Mouse (Mus musculus) CH12.LX (cell line): ENCODE results near the gene Olfr1333. TPM values are rescaled to one million over a fixed set of nuclear protein-coding genes. Genes with fewer than 3 reads are reported as not detected.

ENCODE experiments used
- DNase-seq: peaks from one replicate; pipeline ENCODE4 v3.0.0-alpha.2; 2013; ENCODE audit errors: extremely low read depth
- H3K27ac ChIP-seq: 2 replicates; pipeline ENCODE4 v1.5.1; 2012; ENCODE audit warnings: low read depth, mild to moderate bottlenecking, control low read depth, moderate library complexity; ENCODE audit not compliant: insufficient read depth
- H3K27me3 ChIP-seq: replicated peaks from 2 replicates; pipeline ENCODE3; 2012; ENCODE audit warnings: inconsistent platforms
- H3K36me3 ChIP-seq, 2 experiments: replicated peaks in 1 of 2; 2 replicates each; pipeline versions ENCODE3 to v1.6.1; 2012; ENCODE audit warnings: inconsistent platforms in 1 of 2, low read length in 1 of 2, mild to moderate bottlenecking in 1 of 2, mixed read lengths in 1 of 2, moderate library complexity in 1 of 2; ENCODE audit not compliant: control insufficient read depth in 1 of 2, insufficient read depth in 1 of 2
- H3K4me1 ChIP-seq, 2 experiments: 2 replicates each; pipeline ENCODE4 v1.6.1; 2012; ENCODE audit warnings: inconsistent platforms in 1 of 2, moderate library complexity in 1 of 2; ENCODE audit not compliant: insufficient read depth in 2 of 2, control insufficient read depth in 1 of 2
- H3K4me2 ChIP-seq: 2 replicates; pipeline ENCODE4 v1.6.1; 2012; ENCODE audit warnings: low read depth, mild to moderate bottlenecking, control low read depth; ENCODE audit not compliant: poor library complexity, insufficient read depth, severe bottlenecking
- H3K4me3 ChIP-seq, 3 experiments: fragments of 150-350 bp in 1 of 3; sonication (generic) in 1 of 3; replicated peaks in 1 of 3; 2 replicates each; pipeline versions ENCODE3 to v1.5.1; 2011 to 2012; ENCODE audit warnings: low read depth in 2 of 3, low read length in 2 of 3, mild to moderate bottlenecking in 2 of 3, moderate library complexity in 2 of 3, control low read depth in 1 of 3, improper control_type of control experiment in 1 of 3, inconsistent platforms in 1 of 3, mixed read lengths in 1 of 3; ENCODE audit not compliant: poor library complexity in 1 of 3
- H3K79me2 ChIP-seq: replicated peaks from 2 replicates; pipeline ENCODE4 v1.6.1; 2012; ENCODE audit warnings: mild to moderate bottlenecking, moderate library complexity; ENCODE audit not compliant: control insufficient read depth, poor library complexity, insufficient read depth, severe bottlenecking; ENCODE audit errors: extremely low read depth
- H3K9ac ChIP-seq: 2 replicates; pipeline ENCODE4 v1.6.1; 2012; ENCODE audit warnings: low read depth, mild to moderate bottlenecking, control low read depth, moderate library complexity; ENCODE audit not compliant: insufficient read depth
- H3K9me3 ChIP-seq: replicated peaks from 2 replicates; pipeline ENCODE3; 2012; ENCODE audit warnings: low read length, inconsistent platforms, mixed read lengths
- CHD2 ChIP-seq: IDR thresholded peaks from 2 replicates; pipeline ENCODE4 v1.6.1; 2011; ENCODE audit warnings: low read length, improper control_type of control experiment
- E2F4 ChIP-seq: IDR thresholded peaks from 2 replicates; pipeline ENCODE4 v1.6.1; 2011; ENCODE audit warnings: low read depth, low read length, improper control_type of control experiment; ENCODE audit not compliant: insufficient replicate concordance
- ELF1 ChIP-seq: IDR thresholded peaks from 2 replicates; pipeline ENCODE4 v1.6.1; 2014; ENCODE audit warnings: low read depth, mild to moderate bottlenecking, inconsistent platforms, low read length, improper control_type of control experiment
- EP300 ChIP-seq: IDR thresholded peaks from 2 replicates; pipeline ENCODE4 v1.6.1; 2011; ENCODE audit warnings: low read length, improper control_type of control experiment
- ETS1 ChIP-seq: conservative IDR thresholded peaks from 2 replicates; pipeline ENCODE4 v1.6.1; 2012; ENCODE audit warnings: low read depth, mild to moderate bottlenecking, inconsistent platforms, low read length, improper control_type of control experiment, moderate library complexity
- GABPA ChIP-seq: IDR thresholded peaks from 2 replicates; pipeline ENCODE4 v1.6.1; 2012; ENCODE audit warnings: low read depth, low read length, improper control_type of control experiment, inconsistent platforms; ENCODE audit not compliant: insufficient replicate concordance
- HCFC1 ChIP-seq: IDR thresholded peaks from 2 replicates; pipeline ENCODE4 v1.6.1; 2012; ENCODE audit warnings: low read depth, mild to moderate bottlenecking, inconsistent platforms, low read length, improper control_type of control experiment
- IRF4 ChIP-seq: IDR thresholded peaks from 2 replicates; pipeline ENCODE4 v1.6.1; 2014; ENCODE audit warnings: low read depth, mild to moderate bottlenecking, inconsistent platforms, low read length, improper control_type of control experiment
- JUN ChIP-seq: IDR thresholded peaks from 2 replicates; pipeline ENCODE4 v1.6.1; 2011; ENCODE audit warnings: low read depth, mild to moderate bottlenecking, low read length, improper control_type of control experiment, moderate library complexity; ENCODE audit not compliant: insufficient read depth
- JUND ChIP-seq: conservative IDR thresholded peaks from 2 replicates; pipeline ENCODE4 v1.6.1; 2011; ENCODE audit warnings: low read depth, low read length, improper control_type of control experiment
- KAT2A ChIP-seq: IDR thresholded peaks from 2 replicates; pipeline ENCODE4 v1.6.1; 2012; ENCODE audit warnings: low read length, improper control_type of control experiment, inconsistent platforms; ENCODE audit not compliant: insufficient replicate concordance
- MAX ChIP-seq: IDR thresholded peaks from 2 replicates; pipeline ENCODE4 v1.6.1; 2011; ENCODE audit warnings: low read length, improper control_type of control experiment
- MAZ ChIP-seq: IDR thresholded peaks from 2 replicates; pipeline ENCODE4 v1.6.1; 2012; ENCODE audit warnings: low read depth, mild to moderate bottlenecking, inconsistent platforms, low read length, improper control_type of control experiment, moderate library complexity
- MEF2A ChIP-seq: IDR thresholded peaks from 2 replicates; pipeline ENCODE4 v1.6.1; 2014; ENCODE audit warnings: low read depth, mild to moderate bottlenecking, inconsistent platforms, low read length, improper control_type of control experiment, borderline replicate concordance
- MXI1 ChIP-seq: IDR thresholded peaks from 2 replicates; pipeline ENCODE4 v1.6.1; 2011; ENCODE audit warnings: mild to moderate bottlenecking, low read depth, low read length, improper control_type of control experiment
- NELFE ChIP-seq: IDR thresholded peaks from 2 replicates; pipeline ENCODE4 v1.6.1; 2011; ENCODE audit warnings: low read depth, low read length, improper control_type of control experiment
- PAX5 ChIP-seq: IDR thresholded peaks from 2 replicates; pipeline ENCODE4 v1.6.1; 2012; ENCODE audit warnings: low read length, inconsistent platforms, mixed read lengths
- POLR2A ChIP-seq: IDR thresholded peaks from 2 replicates; pipeline ENCODE4 v1.6.1; 2011; ENCODE audit warnings: low read depth, mild to moderate bottlenecking, improper control_type of control experiment, low read length
- RAD21 ChIP-seq: IDR thresholded peaks from 2 replicates; pipeline ENCODE4 v1.6.1; 2011; ENCODE audit warnings: low read depth, mild to moderate bottlenecking, low read length, improper control_type of control experiment, moderate library complexity
- RCOR1 ChIP-seq: conservative IDR thresholded peaks from 2 replicates; pipeline ENCODE4 v1.6.1; 2012; ENCODE audit warnings: low read depth, mild to moderate bottlenecking, inconsistent platforms, low read length, improper control_type of control experiment
- SIN3A ChIP-seq: IDR thresholded peaks from 2 replicates; pipeline ENCODE4 v1.6.1; 2012; ENCODE audit warnings: low read length, improper control_type of control experiment, inconsistent platforms
- TCF12 ChIP-seq: IDR thresholded peaks from 2 replicates; pipeline ENCODE4 v1.6.1; 2014; ENCODE audit warnings: low read depth, mild to moderate bottlenecking, inconsistent platforms, low read length, improper control_type of control experiment
- ZC3H11A ChIP-seq: IDR thresholded peaks from 2 replicates; pipeline ENCODE4 v1.6.1; 2012; ENCODE audit warnings: low read depth, mild to moderate bottlenecking, inconsistent platforms, low read length, improper control_type of control experiment
- ZKSCAN1 ChIP-seq: IDR thresholded peaks from 2 replicates; pipeline ENCODE4 v1.6.1; 2012; ENCODE audit warnings: low read depth, inconsistent platforms, low read length, improper control_type of control experiment, borderline replicate concordance
- dilution Hi-C: fragments of 300-500 bp; cut with MboI; formaldehyde crosslinking; loops from 2 replicates; pipeline ENCODE4 v1.14.3; 2020; ENCODE audit warnings: low sequenced_read_pairs; ENCODE audit not compliant: extremely low pct_unique_long_range_greater_than_20kb, extremely low pct_ligation_motif_present
- in situ Hi-C: fragments of 300-500 bp; cut with MboI; formaldehyde crosslinking; loops from 3 replicates; pipeline ENCODE4 v1.14.3; 2019; ENCODE audit warnings: low sequenced_read_pairs, low pct_ligation_motif_present, low pct_unique_long_range_greater_than_20kb, mixed read lengths
- polyA plus RNA-seq: library from polyadenylated mRNA; unstranded; fragments of >175 nt; gene quantifications from 2 replicates; pipeline ENCODE4 v1.2.1, GENCODE M21; 2012; ENCODE audit warnings: low read depth; ENCODE audit not compliant: insufficient read length
- total RNA-seq, 2 experiments: library from RNA; depleted of rRNA; stranded (reverse); fragments of 300-350 nt in 1 of 2; fragments of >200 nt in 1 of 2; gene quantifications; 2 replicates each; pipeline ENCODE4 v1.2.3; 2012 to 2014

The Olfr1333 gene
- total RNA-seq (2012; rRNA removed) (not detected in 2 replicates), total RNA-seq (2014; rRNA removed) (not detected in 2 replicates), polyA plus RNA-seq (not detected in 2 replicates)

DNA sequence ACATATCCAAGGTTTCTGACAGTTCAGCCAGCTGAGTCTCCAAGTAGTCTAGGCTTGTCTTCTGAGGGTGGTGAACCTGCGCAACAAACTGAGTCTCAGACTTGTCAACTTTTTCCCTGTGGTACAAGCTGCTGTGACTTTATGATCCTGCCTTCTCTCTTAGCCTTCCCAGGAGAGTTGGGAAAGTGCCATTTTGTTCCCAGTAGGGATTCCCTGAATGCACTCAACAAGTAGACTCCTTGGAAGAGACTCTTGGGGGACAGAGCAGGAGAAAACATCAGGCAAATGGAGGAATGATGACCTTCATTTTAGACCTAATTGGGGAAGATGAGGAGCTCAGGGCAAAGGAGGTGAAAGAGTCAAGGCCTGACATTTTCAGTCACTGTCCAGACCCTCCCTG, at the start of gene Olfr1333:
TSS of gene Olfr1333 (minus strand) at position 101 of the 400 bp plus-strand sequence.
- Histone ChIP-seq H3K4me2 (no peak within 1 kb of the TSS), H3K9ac (no peak within 1 kb of the TSS), H3K9me3 (no peaks in the 10 kb centered on the region), H3K79me2 (no peaks in the 10 kb centered on the region), H3K27me3 (peaks cover 28% of the 10 kb centered on the region), H3K27ac (no peak within 1 kb of the TSS), H3K36me3 (no peaks in the 10 kb centered on the region), H3K4me1 (no peaks in the 10 kb centered on the region), H3K4me3 (no peak within 1 kb of the TSS)
- no peak for TF ChIP-seq TCF12
- TF ChIP-seq MAZ: no peak
- TF ChIP-seq JUN: no peak
- TF ChIP-seq KAT2A: no peak
- no peak for TF ChIP-seq SIN3A
- TF ChIP-seq ETS1: no peak
- no peak for TF ChIP-seq ELF1
- TF ChIP-seq ZC3H11A: no peak
- no peak for TF ChIP-seq MXI1
- TF ChIP-seq MEF2A: no peak
- TF ChIP-seq NELFE: no peak
- no peak for TF ChIP-seq MAX
- no peak for TF ChIP-seq CHD2
- no peak for TF ChIP-seq JUND
- TF ChIP-seq RAD21: no peak
- in situ Hi-C loops: no loop called here
- no peak for DNase-seq
- dilution Hi-C loops: no loop called here

DNA sequence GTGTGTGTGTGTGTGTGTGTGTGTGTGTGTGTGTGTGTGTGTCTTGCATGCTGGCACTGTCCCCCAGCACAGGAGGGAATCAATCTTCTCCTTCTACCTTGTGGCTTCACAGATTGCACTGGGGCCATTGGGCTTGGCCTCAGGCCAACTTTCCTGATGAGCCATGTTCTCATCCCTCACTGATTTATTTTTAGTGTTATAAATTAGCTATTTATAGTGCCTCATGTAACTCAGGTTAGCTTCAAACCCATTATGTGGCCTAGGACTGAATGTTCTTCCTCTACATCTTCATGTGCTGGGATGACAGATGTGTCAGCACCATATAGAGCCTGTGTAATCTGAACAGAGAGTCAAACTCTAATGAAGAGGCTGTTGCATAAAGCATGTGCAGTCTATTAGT, 31.5 kb upstream of the Olfr1333 start:
- TF ChIP-seq NELFE (no peak), HCFC1 (no peak), IRF4 (no peak), ZC3H11A (no peak), TCF12 (no peak), RCOR1 (no peak), ETS1 (no peak), POLR2A (no peak), PAX5 (no peak), JUND (no peak), ZKSCAN1 (no peak), EP300 (no peak), E2F4 (no peak), GABPA (no peak)
- no peaks in the 10 kb centered on the region for H3K27me3 ChIP-seq
- H3K4me1 ChIP-seq: no peaks in the 10 kb centered on the region
- no peak overlapping the region for H3K4me2 ChIP-seq
- no peak overlapping the region; the same call in 1 of the 2 replicates for H3K27ac ChIP-seq
- no peaks in the 10 kb centered on the region for H3K9me3 ChIP-seq
- no peak overlapping the region for H3K9ac ChIP-seq
- H3K36me3 ChIP-seq: no peaks in the 10 kb centered on the region
- H3K79me2 ChIP-seq: no peaks in the 10 kb centered on the region
- H3K4me3 ChIP-seq: no peak overlapping the region
- dilution Hi-C loops (no loop called here), in situ Hi-C loops (no loop called here)
- DNase-seq: no peak
